Mouse (Mus musculus) forebrain, embryonic 14.5 days (tissue): ENCODE data around the gene Gramd2. TPM values are rescaled to one million over a fixed set of nuclear protein-coding genes. Genes with fewer than 3 reads are reported as not detected.

Experiments used
- ATAC-seq: fragments of 200-750 bp; cut with Nextera tagmentation; 2 replicates; pipeline ENCODE4 v1.8.0; 2017; ENCODE audit warnings: mild to moderate bottlenecking, moderate library complexity
- DNase-seq: peaks from one replicate; pipeline ENCODE4 v3.0.0-alpha.2; 2015; ENCODE audit warnings: low spot score
- H3K27ac ChIP-seq: fragments of 300-500 bp; sonication (generic); 2 replicates; pipeline ENCODE4 v1.5.1; 2014; ENCODE audit warnings: low read depth, mild to moderate bottlenecking, control low read depth, low read length, moderate library complexity
- H3K27me3 ChIP-seq: fragments of 300-500 bp; sonication (generic); replicated peaks from 2 replicates; pipeline ENCODE4 v1.6.1; 2014; ENCODE audit warnings: low read length, control low read depth, mixed read lengths; ENCODE audit not compliant: control insufficient read depth, insufficient read depth
- H3K36me3 ChIP-seq: fragments of 300-500 bp; sonication (generic); 2 replicates; pipeline ENCODE4 v1.6.1; 2014; ENCODE audit warnings: low read length, control low read depth; ENCODE audit not compliant: control insufficient read depth, insufficient read depth
- H3K4me1 ChIP-seq: fragments of 300-500 bp; sonication (generic); 2 replicates; pipeline ENCODE4 v1.6.1; 2014; ENCODE audit warnings: antibody characterized with exemption, low read length, control low read depth; ENCODE audit not compliant: control insufficient read depth, insufficient read depth
- H3K4me2 ChIP-seq: fragments of 300-500 bp; sonication (generic); 2 replicates; pipeline ENCODE4 v1.6.1; 2014; ENCODE audit warnings: mild to moderate bottlenecking, control low read depth, low read length
- H3K4me3 ChIP-seq: fragments of 300-500 bp; sonication (generic); 2 replicates; pipeline ENCODE4 v1.5.1; 2014; ENCODE audit warnings: low read depth, low read length, control low read depth
- H3K9ac ChIP-seq: fragments of 300-500 bp; sonication (generic); 2 replicates; pipeline ENCODE4 v1.6.1; 2014; ENCODE audit warnings: mild to moderate bottlenecking, low read length, control low read depth, moderate library complexity
- H3K9me3 ChIP-seq: fragments of 300-500 bp; sonication (generic); replicated peaks from 2 replicates; pipeline ENCODE4 v1.6.1; 2016; ENCODE audit warnings: low read length, control low read depth, mixed read lengths; ENCODE audit not compliant: control insufficient read depth
- WGBS: fragments of 180-500 bp; shearing (Covaris S2); extraction: QIAGEN DNeasy Blood & Tissue Kit; methylation state at CpG from one replicate; pipeline ENCODE4 v1.1.7; 2014; 5-methylcytosine and 5-hydroxymethylcytosine counted together
- polyA plus RNA-seq: library from polyadenylated mRNA; unstranded; fragments of >200 nt; fragmentation: Nextera tagmentation; extraction: Ambion mirVana; gene quantifications from 2 replicates; pipeline ENCODE4 v1.2.1, GENCODE M21; 2014

The Gramd2 gene
- polyA plus RNA-seq, 1 experiment from 2014 or later: 3.5 TPM

DNA sequence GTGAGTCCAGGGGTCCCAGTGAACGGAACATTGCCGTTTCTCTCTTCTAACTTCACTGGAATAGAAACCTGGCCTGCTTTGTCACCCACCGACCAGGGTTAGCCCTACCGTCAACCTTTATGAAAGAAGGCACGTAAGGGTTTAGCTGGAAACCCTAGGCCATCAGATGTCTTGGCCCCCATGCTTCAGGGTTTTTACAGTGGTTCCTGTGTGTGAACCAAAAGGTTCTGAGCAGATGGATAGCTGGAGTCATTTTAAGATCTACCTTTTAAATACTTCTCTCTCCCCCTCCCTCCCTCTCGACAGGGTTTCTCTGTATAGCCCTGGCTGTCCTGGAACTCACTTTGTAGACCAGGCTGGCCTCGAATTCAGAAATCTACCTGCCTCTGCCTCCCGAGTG is 13.9 kb upstream of the Gramd2 start:
- DNase-seq: no peak
- peaks cover 96% of the 10 kb centered on the region for H3K36me3 ChIP-seq

DNA sequence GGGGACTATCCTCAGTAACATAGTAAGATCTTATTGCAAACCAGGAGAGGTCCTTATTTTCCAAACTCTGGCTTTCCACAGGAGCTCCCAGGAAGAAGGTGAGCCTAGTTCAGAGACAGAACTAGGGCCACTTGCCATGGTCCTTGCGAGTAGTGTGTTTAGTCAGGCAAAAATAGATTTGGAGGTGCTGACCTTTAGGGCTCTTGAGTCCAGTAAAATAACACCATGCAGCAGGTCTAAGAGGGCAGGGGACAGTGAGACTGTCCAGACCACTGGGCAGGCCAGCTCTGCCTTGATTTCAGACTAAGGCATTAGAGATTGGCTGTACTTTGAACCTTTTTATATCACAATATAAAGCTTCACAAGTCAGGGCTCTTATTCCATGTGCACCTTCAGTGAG is 13.1 kb upstream of the Gramd2 start:
- Histone ChIP-seq H3K9ac (no peak overlapping the region), H3K27me3 (no peaks in the 10 kb centered on the region), H3K4me1 (peaks cover 7% of the 10 kb centered on the region; the same call in 1 of the 2 replicates), H3K27ac (no peak overlapping the region; the same call in 1 of the 2 replicates), H3K36me3 (peaks cover 96% of the 10 kb centered on the region), H3K9me3 (no peaks in the 10 kb centered on the region), H3K4me2 (no peak overlapping the region), H3K4me3 (no peak overlapping the region)
- ATAC-seq: no peak
- DNase-seq: no peak
- 79% methylated on average over 1 of the region's 1 CpGs for WGBS

More for the DNA sequence above, 13.9 kb upstream of the Gramd2 start:
- Histone ChIP-seq H3K4me1 (peaks cover 14% of the 10 kb centered on the region; the same call in 1 of the 2 replicates), H3K4me2 (no peak overlapping the region), H3K9me3 (no peaks in the 10 kb centered on the region), H3K4me3 (no peak overlapping the region), H3K9ac (no peak overlapping the region), H3K27ac (no peak overlapping the region), H3K27me3 (no peaks in the 10 kb centered on the region)
- 88% methylated on average over 8 of the region's 8 CpGs for WGBS
- no peak for ATAC-seq

DNA sequence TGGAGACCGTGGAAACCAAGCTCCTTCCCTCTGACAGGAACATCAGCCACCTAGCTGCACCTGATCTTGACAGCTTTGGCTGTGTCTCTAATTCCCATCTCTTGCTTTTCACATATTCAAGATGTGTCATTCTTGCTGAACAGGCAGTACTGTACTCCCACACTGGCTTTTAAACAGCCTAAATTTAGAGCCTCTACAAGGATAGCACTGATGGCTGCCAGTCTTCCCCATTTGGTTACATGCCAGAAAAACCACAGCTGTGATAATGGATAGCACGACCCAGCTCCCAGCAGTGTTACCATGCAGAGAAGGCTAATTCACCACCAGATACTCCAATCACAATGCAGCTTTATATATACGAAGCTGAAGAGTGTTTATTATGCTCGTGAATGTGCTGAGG is 12.7 kb upstream of the Gramd2 start:
- ATAC-seq (no peak), DNase-seq (peak; percentile 52)
- H3K4me2 ChIP-seq: no peak overlapping the region
- H3K4me3 ChIP-seq: no peak overlapping the region
- peaks cover 96% of the 10 kb centered on the region for H3K36me3 ChIP-seq
- H3K27me3 ChIP-seq: no peaks in the 10 kb centered on the region
- WGBS: 73% methylated on average over 4 of the region's 4 CpGs
- H3K9me3 ChIP-seq: no peaks in the 10 kb centered on the region
- H3K27ac ChIP-seq: no peak overlapping the region; the same call in 1 of the 2 replicates
- H3K9ac ChIP-seq: no peak overlapping the region
- H3K4me1 ChIP-seq: peaks cover 7% of the 10 kb centered on the region; the same call in 1 of the 2 replicates

DNA sequence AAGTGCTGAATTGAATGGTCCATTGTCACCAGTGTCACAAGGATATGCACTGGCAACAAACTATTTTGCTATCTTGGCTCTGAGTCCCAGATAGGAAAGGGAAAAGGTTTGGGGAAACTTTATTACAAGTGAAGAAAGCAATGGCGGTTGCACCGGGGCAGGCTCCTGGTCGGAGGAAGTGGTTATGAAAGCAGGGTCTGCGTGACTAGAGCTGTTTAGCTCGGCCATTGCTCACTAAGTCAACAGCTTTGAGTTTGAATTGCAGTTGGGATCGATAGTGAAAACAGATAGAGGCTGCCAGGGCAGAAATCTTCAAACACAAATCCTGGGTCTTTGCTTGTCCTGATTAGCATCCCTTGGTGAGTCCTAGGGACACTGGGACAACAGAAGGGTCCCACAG is 12.0 kb upstream of the Gramd2 start:
- ATAC-seq (no peak), DNase-seq (no peak)
- no peak overlapping the region for H3K9ac ChIP-seq
- H3K4me1 ChIP-seq: peaks cover 7% of the 10 kb centered on the region; the same call in 1 of the 2 replicates
- H3K9me3 ChIP-seq: no peaks in the 10 kb centered on the region
- 91% methylated on average over 6 of the region's 6 CpGs for WGBS
- H3K27me3 ChIP-seq: no peaks in the 10 kb centered on the region
- H3K4me3 ChIP-seq: no peak overlapping the region
- H3K4me2 ChIP-seq: no peak overlapping the region
- no peak overlapping the region for H3K27ac ChIP-seq
- peaks cover 98% of the 10 kb centered on the region for H3K36me3 ChIP-seq

DNA sequence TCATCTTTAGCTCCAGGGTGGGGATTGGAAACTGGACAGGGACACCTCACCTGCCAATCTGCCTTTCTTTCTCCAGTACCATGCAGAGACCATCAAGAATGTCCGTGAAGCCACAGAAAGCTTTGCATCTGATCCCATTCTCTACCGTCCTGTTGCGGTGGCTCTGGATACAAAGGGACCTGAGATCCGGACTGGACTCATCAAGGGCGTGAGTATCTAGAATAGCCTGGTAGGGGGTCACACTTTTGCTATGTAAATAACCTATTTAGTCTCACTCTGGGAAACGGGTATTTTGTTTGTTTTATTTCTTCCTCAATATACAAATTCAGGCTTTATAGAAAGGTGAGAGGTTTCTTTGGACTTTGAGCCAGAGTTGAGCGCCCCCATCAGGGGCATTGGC is 11.5 kb upstream of the Gramd2 start:
- ATAC-seq (no peak), DNase-seq (no peak)
- H3K27me3 ChIP-seq: no peaks in the 10 kb centered on the region
- H3K4me2 ChIP-seq: no peak overlapping the region
- WGBS: 68% methylated on average over 7 of the region's 7 CpGs
- H3K4me1 ChIP-seq: peaks cover 7% of the 10 kb centered on the region; the same call in 1 of the 2 replicates
- peaks cover 98% of the 10 kb centered on the region for H3K36me3 ChIP-seq
- no peak overlapping the region for H3K27ac ChIP-seq
- H3K4me3 ChIP-seq: no peak overlapping the region
- no peaks in the 10 kb centered on the region for H3K9me3 ChIP-seq
- no peak overlapping the region for H3K9ac ChIP-seq

DNA sequence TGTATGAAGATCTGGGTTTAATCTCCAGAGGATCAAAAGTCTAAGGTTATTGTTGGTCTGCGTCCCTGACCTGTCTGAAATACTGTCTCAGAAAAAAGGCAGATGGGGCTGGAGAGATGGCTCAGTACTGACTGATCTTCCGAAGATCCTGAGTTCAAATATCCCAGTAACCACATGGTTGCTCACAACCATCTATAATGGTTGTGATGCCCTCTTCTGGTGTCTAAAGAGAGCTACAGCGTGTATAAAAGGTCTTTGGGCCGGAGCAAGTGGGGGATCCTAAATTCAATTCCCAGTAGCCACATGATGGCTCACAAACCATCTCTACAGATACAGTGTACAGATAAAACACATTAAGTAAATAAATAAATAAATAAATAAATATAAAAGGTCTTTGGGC is 10.8 kb upstream of the Gramd2 start:
- WGBS: 81% methylated on average over 4 of the region's 4 CpGs
- peaks cover 5% of the 10 kb centered on the region; the same call in 1 of the 2 replicates for H3K4me1 ChIP-seq
- H3K36me3 ChIP-seq: peaks cover 97% of the 10 kb centered on the region
- DNase-seq (peak; percentile 30), ATAC-seq (no peak)
- no peak overlapping the region for H3K9ac ChIP-seq
- no peak overlapping the region for H3K4me2 ChIP-seq
- H3K9me3 ChIP-seq: no peaks in the 10 kb centered on the region
- H3K27ac ChIP-seq: no peak overlapping the region
- H3K4me3 ChIP-seq: no peak overlapping the region
- no peaks in the 10 kb centered on the region for H3K27me3 ChIP-seq

DNA sequence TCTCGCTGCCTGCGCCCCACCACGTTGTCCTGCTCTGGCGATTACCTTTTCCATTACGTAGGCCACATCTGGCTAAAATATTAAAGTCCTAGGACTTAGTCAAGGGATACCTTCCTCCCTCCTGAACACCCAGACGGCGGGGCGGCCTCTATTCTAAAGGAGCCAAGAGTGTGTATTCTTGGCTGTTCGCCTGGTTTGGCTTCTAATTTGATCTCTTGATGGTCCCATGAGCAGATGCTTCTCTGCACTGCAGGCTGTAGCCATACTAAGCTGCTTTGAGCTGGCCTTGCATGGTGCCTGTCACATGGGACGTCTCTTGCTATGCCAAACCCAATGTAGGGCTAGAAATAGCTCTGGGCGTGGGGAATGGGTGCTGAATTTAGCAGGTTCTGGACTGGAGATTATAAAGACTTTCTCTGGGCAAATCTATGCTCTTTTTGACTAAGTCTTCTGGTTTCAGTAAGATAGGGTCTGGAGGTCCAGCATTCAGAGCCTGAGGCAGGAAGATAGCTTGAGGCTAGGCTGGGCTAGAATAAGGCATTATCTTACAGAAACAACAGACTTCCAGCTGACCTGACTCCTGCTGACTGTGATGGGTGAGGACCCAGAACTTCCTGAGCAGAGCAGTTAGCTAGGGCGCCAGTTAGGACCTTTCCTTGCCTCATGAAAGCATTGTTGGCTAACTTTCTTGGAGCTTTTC is 7.6 kb upstream of the Gramd2 start:
- no peaks in the 10 kb centered on the region for H3K9me3 ChIP-seq
- DNase-seq: no peak
- no peak overlapping the region for H3K4me2 ChIP-seq
- H3K36me3 ChIP-seq: peaks cover 98% of the 10 kb centered on the region
- no peak overlapping the region for H3K4me3 ChIP-seq
- H3K9ac ChIP-seq: no peak overlapping the region
- no peaks in the 10 kb centered on the region for H3K27me3 ChIP-seq
- H3K27ac ChIP-seq: no peak overlapping the region
- no peaks in the 10 kb centered on the region for H3K4me1 ChIP-seq
- 83% methylated on average over 12 of the region's 12 CpGs for WGBS
- no peak for ATAC-seq

DNA sequence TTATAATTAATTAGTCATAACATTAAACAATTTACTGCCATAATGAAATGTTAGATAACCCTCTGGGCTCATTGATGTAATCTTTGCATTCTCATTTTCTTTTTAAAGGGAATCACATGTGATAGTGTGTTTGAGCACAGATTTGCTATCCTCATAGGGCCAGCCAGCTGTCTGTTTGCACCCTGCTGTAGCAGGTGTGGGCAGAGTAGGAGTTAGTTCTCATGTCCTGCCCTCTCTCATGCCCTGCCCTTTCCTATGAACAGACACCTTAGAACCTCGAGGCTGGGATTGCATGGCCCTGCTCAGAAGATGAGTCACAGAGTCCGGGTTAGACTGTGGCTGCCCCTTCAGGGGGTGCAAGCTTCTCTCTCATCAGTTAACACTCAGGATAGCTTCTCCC is 6.5 kb upstream of the Gramd2 start:
- no peak for DNase-seq
- Histone ChIP-seq H3K36me3 (peaks cover 98% of the 10 kb centered on the region), H3K9me3 (no peaks in the 10 kb centered on the region), H3K27ac (no peak overlapping the region), H3K27me3 (no peaks in the 10 kb centered on the region), H3K4me3 (no peak overlapping the region), H3K9ac (no peak overlapping the region), H3K4me2 (no peak overlapping the region), H3K4me1 (no peaks in the 10 kb centered on the region)
- WGBS: 72% methylated on average over 2 of the region's 2 CpGs
- ATAC-seq: no peak

DNA sequence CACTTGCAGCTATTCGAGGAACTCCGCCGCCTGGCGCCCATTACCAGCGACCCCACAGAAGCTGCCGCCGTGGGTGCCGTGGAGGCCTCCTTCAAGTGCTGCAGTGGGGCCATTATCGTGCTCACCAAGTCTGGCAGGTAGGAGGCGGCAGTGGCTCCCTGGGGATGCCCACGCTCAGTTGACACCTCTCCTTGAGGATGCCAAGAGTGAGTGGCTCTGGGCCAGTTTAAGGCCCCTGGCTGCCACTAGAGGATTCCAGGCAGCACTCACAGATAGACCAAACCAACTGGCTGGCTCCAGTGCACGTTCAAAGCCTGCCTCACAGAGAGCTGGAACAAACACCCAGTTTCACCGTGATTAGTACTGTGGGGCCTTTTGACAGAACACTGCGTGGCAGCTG is 4.3 kb upstream of the Gramd2 start:
- no peak overlapping the region for H3K4me2 ChIP-seq
- no peaks in the 10 kb centered on the region for H3K4me1 ChIP-seq
- H3K36me3 ChIP-seq: peaks cover 88% of the 10 kb centered on the region
- WGBS: 82% methylated on average over 14 of the region's 14 CpGs
- ATAC-seq: no peak
- no peak for DNase-seq
- H3K4me3 ChIP-seq: no peak overlapping the region
- H3K9ac ChIP-seq: no peak overlapping the region
- H3K27me3 ChIP-seq: 0 out of 2 replicates have a peak, but pooled peaks cover 3% of the 10 kb centered on the region
- no peaks in the 10 kb centered on the region for H3K9me3 ChIP-seq
- no peak overlapping the region for H3K27ac ChIP-seq
